Mouse (Mus musculus): ENCODE measurements around the gene Scap.

DNA sequence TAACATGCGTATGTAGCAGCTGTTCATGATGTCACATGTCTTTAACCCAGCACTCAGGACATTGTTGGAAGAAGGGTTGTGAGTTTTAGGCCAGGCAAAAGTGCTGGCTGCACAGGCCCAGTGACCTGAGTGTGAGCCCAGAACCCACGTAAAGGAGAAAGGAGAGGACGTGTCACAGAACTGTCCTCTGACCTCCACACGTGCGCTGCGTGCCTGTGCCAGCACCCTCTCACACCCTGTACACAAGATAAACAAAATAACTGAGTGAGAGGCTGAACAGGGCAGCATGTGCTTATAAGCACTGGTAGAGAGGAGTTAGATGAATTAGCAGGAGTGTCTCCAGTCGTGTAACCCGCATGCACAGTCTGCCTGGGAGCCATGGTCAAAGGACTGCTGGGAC, 16.6 kb upstream of the Scap start:
- TF ChIP-seq HCFC1 (IDR thresholded peaks at IDR 0.05; ENCODE audit: low read depth, low read length), result no peak
- no peak for TF ChIP-seq CTCF (conservative IDR thresholded peaks at IDR 0.05 in 1 of 2, IDR thresholded peaks at IDR 0.05 in 1 of 2; ENCODE audit: low read depth in 2 of 2, low read length in 2 of 2)
- TF ChIP-seq MAX (IDR thresholded peaks at IDR 0.05; ENCODE audit: low read length), result no peak
- TF ChIP-seq NRF1 (IDR thresholded peaks at IDR 0.05; ENCODE audit: low read depth, low read length), result no peak
- TF ChIP-seq ZC3H11A (IDR thresholded peaks at IDR 0.05; ENCODE audit: low read depth, low read length), result no peak
- no peak for TF ChIP-seq TCF12 (IDR thresholded peaks at IDR 0.05; ENCODE audit: low read depth, low read length)
- TF ChIP-seq USF2 (conservative IDR thresholded peaks at IDR 0.05; ENCODE audit: low read depth, low read length), result no peak
- no peak for TF ChIP-seq ZKSCAN1 (IDR thresholded peaks at IDR 0.05; ENCODE audit: borderline replicate concordance, low read depth, low read length)
